Comparison of ENCODE assay signal across 17 mouse cellular contexts in the genomic region with DNA sequence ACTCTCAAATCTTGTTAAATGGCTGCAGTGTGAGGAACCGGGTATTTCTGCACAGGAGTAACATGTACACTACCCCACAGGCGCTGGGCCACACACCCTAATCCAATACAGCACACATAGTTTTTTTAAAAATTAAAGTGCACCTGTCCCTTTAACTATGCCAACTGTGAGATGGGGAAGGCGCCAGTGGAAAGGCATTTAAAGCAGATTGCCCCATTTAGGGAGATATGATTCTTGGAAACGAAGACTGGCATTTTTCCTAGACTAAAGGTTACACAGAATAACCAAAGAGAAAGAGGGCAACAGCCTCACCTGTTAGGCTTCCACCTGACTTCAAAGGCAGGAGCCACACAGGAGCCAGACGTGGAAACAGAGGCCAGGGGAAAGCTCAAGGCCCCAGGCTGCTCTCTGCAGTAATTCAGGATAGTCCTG. TPM values are rescaled to one million over a fixed set of nuclear protein-coding genes. Genes with fewer than 3 reads are reported as not detected.
DNase-seq lines count a peak whose midpoint lies in the region; ATAC-seq and TF ChIP-seq lines count a peak whose summit lies in the region.
"Had no signal": no experiment of that assay in that cellular context is flagged by ENCODE, and none has a peak within 500 bp of the region (broad histone marks: within the 10 kb centered on the region; RNA-seq: fewer than 3 reads in every experiment).

No protein-coding gene starts in this region.

- TF ChIP-seq CTCF in kidney, adult 2 months (conservative IDR thresholded peaks at IDR 0.05; ENCODE audit: insufficient read depth, insufficient read length, low read depth, low read length) = no peak
- no peak for TF ChIP-seq CTCF in liver, postnatal 0 days (IDR thresholded peaks at IDR 0.05; ENCODE audit: low read depth)

- no peaks in the 10 kb centered on the region for H3K36me3 ChIP-seq in kidney, adult 2 months (ENCODE audit: control insufficient read depth, insufficient read depth, low read length)
- H3K36me3 ChIP-seq in liver, postnatal 0 days (replicated peaks; ENCODE audit: insufficient read depth, low read length) = 0 out of 2 replicates have a peak, but pooled peaks cover 2% of the 10 kb centered on the region
- H3K36me3 ChIP-seq: embryonic facial prominence, embryonic 15.5 days; hindbrain, embryonic 10.5 days; limb, embryonic 13.5 days had no signal

- H3K9me3 ChIP-seq in liver, postnatal 0 days (ENCODE audit: low read length) = no peaks in the 10 kb centered on the region
- H3K9me3 ChIP-seq: embryonic facial prominence, embryonic 15.5 days; hindbrain, embryonic 10.5 days; limb, embryonic 13.5 days had no signal

- no peaks in the 10 kb centered on the region for H3K27me3 ChIP-seq in kidney, adult 2 months (replicated peaks; ENCODE audit: control insufficient read depth, insufficient read depth, low read length)
- no peaks in the 10 kb centered on the region for H3K27me3 ChIP-seq in liver, postnatal 0 days (ENCODE audit: insufficient read depth, low read length)
- H3K27me3 ChIP-seq: embryonic facial prominence, embryonic 15.5 days; limb, embryonic 13.5 days had no signal

- TF ChIP-seq EP300 in liver, postnatal 0 days (IDR thresholded peaks at IDR 0.05; ENCODE audit: low read depth) = no peak

- WGBS in kidney, adult 2 months = 39% methylated on average over 5 of the region's 5 CpGs
- 62% methylated on average over 5 of the region's 5 CpGs for WGBS in liver, postnatal 0 days (ENCODE audit: insufficient replicate concordance)

- H3K4me2 ChIP-seq in liver, postnatal 0 days (ENCODE audit: low read depth, low read length) = no peak overlapping the region; the same call in 1 of the 2 replicates
- H3K4me2 ChIP-seq: embryonic facial prominence, embryonic 15.5 days; limb, embryonic 13.5 days; midbrain, embryonic 11.5 days had no signal

- DNase-seq in cerebellum, postnatal 4 days (ENCODE audit: low spot score in 2 of 2) = no peak
- DNase-seq in kidney, adult 2 months = peak; percentile 82
- no peak for DNase-seq in kidney, postnatal 14 days
- DNase-seq in cerebellum, postnatal 25 days = peak; percentile 55 to 71
- DNase-seq in liver, postnatal 0 days = no peak
- DNase-seq in left cerebral cortex, adult 9 months (ENCODE audit: low spot score in 2 of 2) = no peak
- no peak for DNase-seq in left cerebral cortex, adult 11 months (ENCODE audit: low spot score)
- DNase-seq: adrenal gland, postnatal 10 days; kidney, adult 9 months; layer of hippocampus, adult 9-11 months; lung, postnatal 14 days; spleen, adult 18-20 months had no signal

- no peak overlapping the region for H3K4me3 ChIP-seq in kidney, adult 2 months (ENCODE audit: insufficient read depth, low read depth, low read length)
- H3K4me3 ChIP-seq in liver, postnatal 0 days (ENCODE audit: low read depth, low read length) = no peak overlapping the region
- H3K4me3 ChIP-seq: embryonic facial prominence, embryonic 15.5 days; hindbrain, embryonic 10.5 days; limb, embryonic 13.5 days had no signal

- H3K4me1 ChIP-seq in kidney, adult 2 months (ENCODE audit: control insufficient read depth, insufficient read depth, low read length) = peaks cover 37% of the 10 kb centered on the region
- H3K4me1 ChIP-seq in liver, postnatal 0 days (ENCODE audit: insufficient read depth) = peaks cover 51% of the 10 kb centered on the region

- peak overlapping the region; percentile 69 for H3K27ac ChIP-seq in kidney, adult 2 months (ENCODE audit: insufficient read depth, low read depth, low read length)
- H3K27ac ChIP-seq in liver, postnatal 0 days (ENCODE audit: low read depth) = peak overlapping the region; percentile 56
- H3K27ac ChIP-seq: embryonic facial prominence, embryonic 15.5 days; hindbrain, embryonic 10.5 days; limb, embryonic 13.5 days had no signal

- TF ChIP-seq POLR2A in kidney, adult 2 months (IDR thresholded peaks at IDR 0.05; ENCODE audit: low read depth, low read length) = no peak

- H3K9ac ChIP-seq in liver, postnatal 0 days (replicated peaks) = no peak overlapping the region
- H3K9ac ChIP-seq: embryonic facial prominence, embryonic 15.5 days; limb, embryonic 13.5 days had no signal

- peak; percentile 71 for ATAC-seq in cerebellum, adult (ENCODE audit: insufficient number of reproducible peaks, low FRiP score, low TSS enrichment)
- ATAC-seq in liver, postnatal 0 days = peak; percentile 64

RNA-seq across cellular contexts. Expression of a gene that starts 21.6 kb away (rescaled TPM):
- 19.5 and 21.5 TPM in 2 replicates for polyA plus RNA-seq in kidney, adult 2 months (2012; rRNA removed)
- polyA plus RNA-seq in liver, postnatal 0 days (2015; fragmentation: Nextera tagmentation; extraction: Ambion mirVana) = 10.3 and 10.6 TPM in 2 replicates

RNA-seq across cellular contexts. Expression of a gene that starts 22.4 kb away (rescaled TPM):
- 46.4 and 50.8 TPM in 2 replicates for polyA plus RNA-seq in kidney, adult 2 months (2012; rRNA removed)
- 9.6 and 9.7 TPM in 2 replicates for polyA plus RNA-seq in liver, postnatal 0 days (2015; fragmentation: Nextera tagmentation; extraction: Ambion mirVana)

Comparison
In these comparisons a context has a peak if more than half of its experiments do, and no peak if none do; other contexts are left out.
1. DNase-seq: peak in kidney, adult 2 months (single experiment) and cerebellum, postnatal 25 days (2 of 2); none in cerebellum, postnatal 4 days (0 of 2), kidney, postnatal 14 days (single experiment), liver, postnatal 0 days (single experiment), left cerebral cortex, adult 9 months (0 of 2) and left cerebral cortex, adult 11 months (single experiment).